Mouse (Mus musculus) thymus, postnatal 14 days (tissue): ENCODE data around the gene Rhbdd2.

ENCODE experiments used
- DNase-seq: peaks from one replicate; pipeline ENCODE4 v3.0.0; 2021

The Rhbdd2 gene

DNA sequence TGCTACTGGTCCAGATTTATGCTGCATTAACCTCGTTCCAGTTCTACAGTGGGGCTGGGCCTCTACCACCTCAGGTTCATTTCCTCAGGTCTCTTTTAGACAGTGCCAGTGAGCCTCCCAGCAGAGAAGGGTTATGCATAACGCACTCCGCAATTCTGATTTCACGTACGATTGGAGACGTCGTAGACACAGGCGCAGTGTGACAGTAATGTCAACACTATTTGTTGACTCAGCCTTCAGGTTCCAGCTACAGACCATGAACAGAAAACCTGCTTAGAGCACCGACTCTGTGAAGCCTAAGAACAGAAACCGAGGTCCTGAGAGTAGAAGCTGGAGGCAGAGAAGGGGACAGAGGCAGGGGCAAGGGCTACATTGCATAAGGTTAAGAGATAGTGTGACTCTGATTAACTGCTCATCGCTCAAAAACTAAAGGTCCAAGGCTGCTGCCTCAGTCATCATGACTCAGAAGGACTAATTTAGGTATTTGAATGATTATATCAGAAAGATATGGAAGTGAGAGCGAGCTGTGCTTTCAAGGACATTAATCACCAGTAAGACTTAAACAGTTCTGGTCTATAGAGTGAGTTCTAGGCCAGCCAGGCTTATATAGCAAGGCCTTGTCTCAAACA lies 50.6 kb downstream of the Rhbdd2 start:
- DNase-seq: no peak

DNA sequence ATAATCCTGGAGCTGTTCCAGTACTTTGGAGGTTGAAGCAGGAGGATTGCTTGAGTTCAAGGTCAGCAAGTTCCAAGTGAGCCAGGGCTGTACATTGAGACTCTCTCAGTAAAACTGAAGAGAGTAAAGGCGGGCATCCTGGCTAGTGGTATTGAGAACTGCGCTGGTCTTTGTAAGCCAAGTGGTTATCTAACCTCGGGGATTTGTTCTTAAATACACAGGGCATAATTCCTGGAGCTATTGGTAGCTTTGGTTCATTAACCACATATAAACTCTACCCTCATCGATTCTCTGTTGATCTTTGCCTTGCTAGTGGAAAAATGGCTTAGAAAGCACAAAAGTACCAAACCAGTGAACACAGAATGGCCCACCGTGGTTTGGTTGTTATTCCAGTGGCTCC lies 58.0 kb downstream of the Rhbdd2 start:
- no peak for DNase-seq

DNA sequence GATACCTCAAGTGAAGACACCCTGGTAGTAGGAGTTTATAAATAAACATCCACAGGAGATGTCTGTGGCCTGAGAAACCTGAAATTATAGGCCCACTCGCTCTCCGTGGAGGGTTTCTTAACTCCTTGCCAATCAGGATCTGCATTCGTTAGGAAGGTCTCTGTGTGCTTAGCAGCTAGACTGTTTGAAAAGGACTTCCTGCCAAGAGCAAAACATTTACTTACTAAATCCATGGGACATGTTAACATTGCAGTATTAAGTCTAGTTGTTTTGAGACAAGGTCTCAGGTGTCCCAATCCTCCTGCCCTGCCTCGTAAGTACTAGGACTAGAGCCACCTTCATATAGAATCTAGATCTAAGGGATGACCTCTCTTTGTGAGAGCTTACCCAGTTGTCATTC lies 58.8 kb downstream of the Rhbdd2 start:
- DNase-seq: no peak

DNA sequence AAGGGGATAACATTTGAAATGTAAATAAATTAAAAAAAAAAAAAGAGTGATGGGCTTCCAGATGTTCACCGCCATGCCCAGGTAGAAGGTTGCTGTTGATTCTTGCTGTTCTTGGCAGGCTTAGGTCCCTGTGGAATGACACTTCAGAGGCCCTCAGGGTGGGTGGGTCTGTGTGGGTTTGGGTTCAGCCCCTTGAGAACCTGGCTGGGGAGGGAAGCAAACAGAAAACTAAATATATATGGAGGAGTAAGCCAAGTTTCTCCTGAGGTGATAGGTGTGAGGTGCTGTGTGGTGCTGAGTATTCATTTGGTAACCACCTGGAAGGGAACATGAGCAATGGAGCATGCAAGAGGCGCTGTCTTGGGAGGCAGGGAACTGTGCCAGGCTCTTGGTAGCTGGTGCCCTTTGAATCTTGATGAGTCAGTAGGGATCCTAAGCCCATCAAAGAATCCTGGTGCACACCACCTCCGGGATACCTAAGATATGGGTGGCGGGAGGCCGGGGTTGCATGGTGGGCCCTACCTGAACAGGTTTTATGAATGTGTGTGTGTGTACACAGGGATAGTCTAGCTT lies 60.9 kb downstream of the Rhbdd2 start:
- no peak for DNase-seq

DNA sequence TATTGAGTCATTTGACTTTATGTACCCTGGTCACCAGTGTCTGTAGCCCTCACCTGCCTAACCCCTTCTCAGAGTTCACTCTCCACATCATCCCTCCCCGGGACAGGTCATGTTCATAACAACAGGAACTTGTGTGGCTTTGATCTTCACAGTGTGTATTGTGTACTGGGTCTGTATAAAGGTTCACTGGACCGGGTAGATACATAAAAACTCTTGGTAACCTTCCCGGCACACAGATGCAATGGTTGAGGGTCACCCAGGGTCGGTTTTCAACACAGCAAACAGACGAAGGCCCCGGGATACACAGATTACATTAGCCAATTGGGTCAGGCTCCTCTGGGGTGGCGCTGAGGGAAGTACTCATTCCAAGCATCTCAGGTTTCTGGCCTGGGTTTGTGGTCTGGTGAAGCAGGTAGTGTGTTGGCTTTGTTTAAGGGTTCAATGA lies 62.9 kb downstream of the Rhbdd2 start:
- no peak for DNase-seq
